Mouse (Mus musculus): Measurements from ENCODE around the gene Dnmbp.

DNA sequence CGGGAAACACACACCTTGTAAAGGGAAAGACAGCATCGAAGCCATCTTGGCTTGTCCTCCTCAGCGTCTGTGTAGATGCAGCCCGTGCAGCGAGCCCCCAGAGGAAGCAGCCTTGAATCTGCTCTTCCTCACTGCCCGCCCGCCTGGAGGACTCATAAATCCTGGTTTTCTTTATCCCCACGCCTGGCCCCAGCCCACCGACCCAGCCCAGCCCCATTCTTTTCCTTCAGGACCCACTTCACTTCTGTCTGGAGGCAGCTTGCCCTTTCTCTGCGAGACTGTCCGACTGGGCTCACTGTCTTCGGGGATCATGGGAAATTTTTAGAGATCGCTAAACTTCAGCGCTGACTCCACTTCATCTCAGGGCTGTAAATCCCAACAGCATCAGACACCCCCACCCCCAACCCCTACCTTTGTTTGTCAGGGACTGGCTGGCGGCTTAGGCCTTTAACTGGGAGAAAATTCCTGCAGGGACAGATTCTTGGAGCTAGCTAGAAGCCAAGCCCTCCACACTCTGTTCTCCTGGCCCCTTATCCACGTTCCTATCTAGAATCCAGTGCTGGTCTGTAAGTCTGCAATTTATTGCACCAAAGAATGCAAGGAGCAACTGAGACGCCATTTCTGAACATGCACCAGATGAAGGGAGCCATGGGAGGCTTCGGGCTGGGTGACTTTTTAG, 57.0 kb downstream of the Dnmbp start:
- TF ChIP-seq POLR2A (IDR thresholded peaks at IDR 0.05; ENCODE audit: control insufficient read depth, extremely low read depth, insufficient read depth, low read length, poor library complexity) = no peak
- TF ChIP-seq CTCF (IDR thresholded peaks at IDR 0.05; ENCODE audit: borderline replicate concordance, control insufficient read depth, extremely low read depth, insufficient read depth, low read length, poor library complexity) = no peak

Measured in thymus, adult 2 months (tissue).